Mouse (Mus musculus): ENCODE measurements around the gene Cdca3. TPM values are rescaled to one million over a fixed set of nuclear protein-coding genes. Genes with fewer than 3 reads are reported as not detected.
A peak's percentile ranks its signal among the peaks of the same experiment; 100 is the strongest.

Gene Cdca3
- polyA plus RNA-seq, 1 experiment from 2014 or later = 8.2 TPM

DNA sequence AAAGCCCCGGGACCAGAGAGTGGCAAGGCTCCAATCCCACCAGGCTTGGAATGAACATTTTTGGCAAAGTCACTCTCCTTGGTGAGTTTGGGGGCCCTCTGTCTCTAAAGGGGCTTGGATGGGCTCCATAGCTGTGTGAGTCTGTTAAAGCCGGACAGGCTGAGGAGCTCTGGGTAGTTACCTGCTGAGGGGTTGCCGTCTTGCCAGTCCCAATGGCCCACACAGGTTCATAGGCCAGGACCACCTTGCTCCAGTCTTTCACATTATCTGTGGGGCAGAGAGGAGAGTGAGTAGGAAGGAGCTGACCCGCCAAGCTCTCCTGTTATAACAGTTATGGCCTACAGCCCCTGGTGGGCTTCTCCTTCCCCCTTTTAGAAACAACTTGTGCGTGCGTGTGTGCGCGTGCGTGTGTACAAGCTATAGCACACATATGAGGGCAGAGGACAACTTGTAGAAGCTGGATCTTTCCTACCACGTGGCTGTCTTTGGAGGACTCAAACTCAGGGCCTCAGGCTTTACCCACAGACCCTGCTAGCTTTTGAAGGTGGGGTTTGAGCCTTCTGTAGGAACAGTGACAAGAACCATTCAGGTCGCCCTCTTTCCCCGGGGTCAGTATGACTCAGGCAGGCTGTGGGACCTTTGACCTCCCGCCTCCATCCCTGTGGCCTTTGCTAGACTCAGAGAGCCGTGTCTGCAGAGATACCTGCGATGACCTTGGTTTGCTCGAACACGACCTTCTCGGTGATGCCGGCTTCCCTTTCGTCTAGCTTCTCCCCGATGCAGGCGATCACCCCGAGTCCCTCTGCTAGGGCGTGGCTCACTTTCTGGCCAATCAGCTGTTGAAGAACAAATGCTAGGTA, 17.4 kb upstream of the Cdca3 start:
- Histone ChIP-seq H3K27ac (ENCODE audit: low read length) (no peak overlapping the region), H3K4me2 (replicated peaks; ENCODE audit: low read depth, low read length) (peak overlapping the region; percentile 84; the same call in 1 of the 2 replicates), H3K27me3 (replicated peaks; ENCODE audit: insufficient read depth, low read length) (no peaks in the 10 kb centered on the region), H3K4me1 (ENCODE audit: insufficient read depth, low read depth, low read length) (peaks cover 10% of the 10 kb centered on the region; the same call in 1 of the 2 replicates), H3K9ac (replicated peaks; ENCODE audit: low read depth) (no peak overlapping the region), H3K9me3 (ENCODE audit: low read length) (no peaks in the 10 kb centered on the region), H3K4me3 (ENCODE audit: low read depth, low read length) (no peak overlapping the region), H3K36me3 (ENCODE audit: insufficient read depth, low read length) (no peaks in the 10 kb centered on the region)
- ATAC-seq = no peak
- no peak for DNase-seq (ENCODE audit: low spot score)
- WGBS = 72% methylated on average over 24 of the region's 24 CpGs
- no peak for TF ChIP-seq CTCF (IDR thresholded peaks at IDR 0.05)
- TF ChIP-seq EP300 (IDR thresholded peaks at IDR 0.05) = no peak

- peaks cover 10% of the 10 kb centered on the region; the same call in 1 of the 2 replicates for H3K4me1 ChIP-seq (ENCODE audit: insufficient read depth, low read depth, low read length)
- H3K27ac ChIP-seq (ENCODE audit: low read length) = 0 out of 2 replicates have a peak overlapping the region, but pooled peaks have one; percentile 67
- WGBS = 21% methylated on average over 9 of the region's 9 CpGs
- DNase-seq (ENCODE audit: low spot score) (no peak), ATAC-seq (no peak)
- TF ChIP-seq CTCF (IDR thresholded peaks at IDR 0.05) = no peak
- TF ChIP-seq EP300 (IDR thresholded peaks at IDR 0.05) = no peak
- H3K36me3 ChIP-seq (ENCODE audit: insufficient read depth, low read length) = 0 out of 2 replicates have a peak, but pooled peaks cover 5% of the 10 kb centered on the region
- no peaks in the 10 kb centered on the region for H3K27me3 ChIP-seq (replicated peaks; ENCODE audit: insufficient read depth, low read length)
- H3K9me3 ChIP-seq (ENCODE audit: low read length) = no peaks in the 10 kb centered on the region
- H3K9ac ChIP-seq (replicated peaks; ENCODE audit: low read depth) = peak overlapping the region; percentile 50; the same call in 1 of the 2 replicates
- H3K4me2 ChIP-seq (replicated peaks; ENCODE audit: low read depth, low read length) = peak overlapping the region; percentile 84
- peak overlapping the region; percentile 52 for H3K4me3 ChIP-seq (ENCODE audit: low read depth, low read length)
Measured at GRCm38 (mm10) chr6:124812848-124813247, 16.5 kb upstream of the Cdca3 start.

- Histone ChIP-seq H3K4me2 (replicated peaks; ENCODE audit: low read depth, low read length) (peak overlapping the region; percentile 84), H3K4me1 (ENCODE audit: insufficient read depth, low read depth, low read length) (peaks cover 10% of the 10 kb centered on the region; the same call in 1 of the 2 replicates), H3K9me3 (ENCODE audit: low read length) (no peaks in the 10 kb centered on the region), H3K9ac (replicated peaks; ENCODE audit: low read depth) (peak overlapping the region; percentile 50), H3K36me3 (ENCODE audit: insufficient read depth, low read length) (0 out of 2 replicates have a peak, but pooled peaks cover 5% of the 10 kb centered on the region), H3K27ac (ENCODE audit: low read length) (peak overlapping the region; percentile 67), H3K4me3 (ENCODE audit: low read depth, low read length) (peak overlapping the region; percentile 52), H3K27me3 (replicated peaks; ENCODE audit: insufficient read depth, low read length) (no peaks in the 10 kb centered on the region)
- ATAC-seq (peak; percentile 25), DNase-seq (ENCODE audit: low spot score) (peak; percentile 71)
- WGBS = 0% methylated on average over 18 of the region's 18 CpGs
- no peak for TF ChIP-seq EP300 (IDR thresholded peaks at IDR 0.05)
- no peak for TF ChIP-seq CTCF (IDR thresholded peaks at IDR 0.05)
Measured at GRCm38 (mm10) chr6:124813496-124813895, 15.9 kb upstream of the Cdca3 start.

DNA sequence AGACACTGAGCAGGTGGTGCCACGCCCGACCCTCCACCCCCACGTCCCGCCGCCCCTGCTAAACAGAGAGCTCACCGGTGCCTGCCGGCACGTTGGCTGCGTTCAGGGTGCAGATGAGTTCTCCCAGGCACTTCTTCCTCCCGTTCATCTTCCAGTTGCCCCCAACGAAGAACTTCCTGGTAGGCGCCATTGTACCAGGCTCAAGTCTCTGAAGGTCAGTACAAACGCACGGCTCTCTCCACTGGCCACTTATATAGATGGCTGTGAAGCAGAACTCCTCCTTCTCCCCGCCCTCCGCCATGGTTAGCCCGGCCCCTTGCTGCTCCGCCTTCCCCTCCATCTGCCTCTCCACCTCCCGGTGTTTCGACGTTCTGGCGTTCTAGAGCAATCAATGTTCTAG, 15.4 kb upstream of the Cdca3 start, which contains the start of gene Tpi1:
Tpi1 (minus strand) TSS at position 364 of the 400 bp plus-strand sequence.
- peak within 1 kb of the TSS; percentile 84 for H3K4me2 ChIP-seq (replicated peaks; ENCODE audit: low read depth, low read length)
- H3K36me3 ChIP-seq (ENCODE audit: insufficient read depth, low read length) = peaks cover 6% of the 10 kb centered on the region; the same call in 1 of the 2 replicates
- peaks cover 10% of the 10 kb centered on the region; the same call in 1 of the 2 replicates for H3K4me1 ChIP-seq (ENCODE audit: insufficient read depth, low read depth, low read length)
- peak within 1 kb of the TSS; percentile 67 for H3K27ac ChIP-seq (ENCODE audit: low read length)
- H3K9me3 ChIP-seq (ENCODE audit: low read length) = no peaks in the 10 kb centered on the region
- TF ChIP-seq CTCF (IDR thresholded peaks at IDR 0.05) = no peak
- TF ChIP-seq EP300 (IDR thresholded peaks at IDR 0.05) = no peak
- DNase-seq (ENCODE audit: low spot score) = peak; percentile 98
- peak; percentile 94 for ATAC-seq
- H3K9ac ChIP-seq (replicated peaks; ENCODE audit: low read depth) = peak within 1 kb of the TSS; percentile 50
- H3K4me3 ChIP-seq (ENCODE audit: low read depth, low read length) = peak within 1 kb of the TSS; percentile 52
- WGBS = under 1% methylated on average over 22 of the region's 22 CpGs
- H3K27me3 ChIP-seq (replicated peaks; ENCODE audit: insufficient read depth, low read length) = no peaks in the 10 kb centered on the region

DNA sequence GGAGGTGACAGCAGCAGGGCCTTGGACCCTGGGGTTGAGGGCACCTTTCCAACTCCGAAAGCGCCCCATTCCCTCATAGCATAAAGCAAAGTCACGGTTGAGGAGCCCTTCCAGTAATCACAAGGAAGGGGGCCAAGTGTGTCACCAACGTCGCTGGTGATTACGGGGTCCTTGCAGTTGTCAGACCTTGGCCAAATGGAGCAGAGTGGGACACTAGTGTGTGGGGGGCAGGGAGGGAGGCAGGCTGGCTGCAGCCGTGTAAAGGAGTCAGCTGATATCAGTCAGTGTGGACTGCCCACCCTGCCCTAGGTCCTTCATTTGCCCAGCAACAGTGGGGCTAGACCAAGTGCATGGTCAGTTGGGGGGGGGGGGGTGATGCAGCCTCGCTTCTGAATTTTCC, 14.9 kb upstream of the Cdca3 start:
- Histone ChIP-seq H3K9ac (replicated peaks; ENCODE audit: low read depth) (no peak overlapping the region), H3K4me3 (ENCODE audit: low read depth, low read length) (peak overlapping the region; percentile 52), H3K27me3 (replicated peaks; ENCODE audit: insufficient read depth, low read length) (no peaks in the 10 kb centered on the region), H3K4me2 (replicated peaks; ENCODE audit: low read depth, low read length) (peak overlapping the region; percentile 84), H3K9me3 (ENCODE audit: low read length) (no peaks in the 10 kb centered on the region), H3K36me3 (ENCODE audit: insufficient read depth, low read length) (peaks cover 12% of the 10 kb centered on the region; the same call in 1 of the 2 replicates), H3K27ac (ENCODE audit: low read length) (no peak overlapping the region), H3K4me1 (ENCODE audit: insufficient read depth, low read depth, low read length) (peaks cover 10% of the 10 kb centered on the region; the same call in 1 of the 2 replicates)
- ATAC-seq (peak; percentile 21), DNase-seq (ENCODE audit: low spot score) (no peak)
- WGBS = 31% methylated on average over 8 of the region's 8 CpGs
- no peak for TF ChIP-seq CTCF (IDR thresholded peaks at IDR 0.05)
- no peak for TF ChIP-seq EP300 (IDR thresholded peaks at IDR 0.05)
